In the genomic region with DNA sequence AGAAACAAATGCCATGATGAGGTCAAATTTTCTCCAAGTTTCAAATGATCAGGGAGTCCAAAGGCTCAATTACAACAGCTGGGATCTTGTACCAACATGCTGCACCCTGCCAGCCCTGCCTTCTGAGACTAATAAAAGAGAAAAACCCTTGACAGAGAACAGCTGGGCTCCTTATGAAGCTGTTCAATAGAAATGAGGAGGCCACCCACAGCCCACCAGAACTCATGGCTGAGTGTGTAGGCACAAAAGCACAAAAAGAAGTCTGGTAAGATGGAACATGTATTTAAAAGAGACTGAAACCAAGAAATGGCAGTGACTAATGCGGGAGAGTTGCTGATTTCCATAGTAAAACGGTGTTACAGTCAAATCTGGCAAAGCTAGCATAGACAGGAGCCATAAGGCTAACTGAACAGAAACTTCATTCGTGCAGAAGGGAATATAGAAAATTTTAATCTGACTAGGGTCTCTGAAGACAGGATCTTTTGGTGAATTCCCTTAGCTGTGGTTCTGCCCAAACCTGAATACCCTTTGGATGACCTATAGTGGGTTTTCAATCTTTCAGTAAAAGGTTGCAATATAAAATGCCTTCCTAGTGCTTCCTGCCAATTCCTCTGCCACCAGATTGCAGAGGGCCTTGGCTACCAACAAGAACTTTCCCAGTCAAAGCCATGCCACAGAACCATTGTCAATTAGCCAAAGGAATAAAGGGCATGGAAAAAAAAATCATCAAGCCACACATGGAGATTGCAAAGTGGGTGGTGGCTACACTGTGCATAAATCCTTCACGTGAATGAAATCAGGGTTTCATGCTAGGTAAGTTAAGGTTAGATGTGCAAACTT, we compare ENCODE assay signal across 8 mouse cellular contexts.
A peak's percentile ranks its signal among the peaks of the same experiment; 100 is the strongest.
DNase-seq lines count a peak whose midpoint lies in the region; ATAC-seq lines count a peak whose summit lies in the region.

No protein-coding gene starts in this region.

- peaks cover 4% of the 10 kb centered on the region; the same call in 1 of the 2 replicates for H3K4me1 ChIP-seq in forebrain, embryonic 11.5 days (replicated peaks; ENCODE audit: control insufficient read depth, insufficient read depth, low read length)
- H3K4me1 ChIP-seq in hindbrain, embryonic 11.5 days (replicated peaks; ENCODE audit: control insufficient read depth, insufficient read depth, low read length) = no peaks in the 10 kb centered on the region; the same call in 1 of the 2 replicates

- no peaks in the 10 kb centered on the region for H3K36me3 ChIP-seq in forebrain, embryonic 11.5 days (ENCODE audit: control insufficient read depth, insufficient read depth, low read length)
- H3K36me3 ChIP-seq in hindbrain, embryonic 11.5 days (ENCODE audit: control insufficient read depth, insufficient read depth, low read length) = no peaks in the 10 kb centered on the region

- H3K9ac ChIP-seq in forebrain, embryonic 11.5 days (ENCODE audit: low read length) = no peak overlapping the region
- H3K9ac ChIP-seq in hindbrain, embryonic 11.5 days (ENCODE audit: low read depth, low read length) = no peak overlapping the region

- WGBS in forebrain, embryonic 11.5 days = 48% methylated on average over 4 of the region's 4 CpGs
- WGBS in hindbrain, embryonic 11.5 days = 51% methylated on average over 4 of the region's 4 CpGs

- peak; percentile 51 for DNase-seq in right cerebral cortex, adult 18-20 months
- no peak for DNase-seq in right cerebral cortex, postnatal 14 days
- peak; percentile 49 for DNase-seq in forebrain, embryonic 11.5 days (ENCODE audit: low spot score)
- DNase-seq in hindbrain, embryonic 11.5 days (ENCODE audit: low spot score) = peak; percentile 43
- DNase-seq in layer of hippocampus, adult 8-10 months (ENCODE audit: low spot score in 2 of 2) = peak; percentile 26 to 42
- DNase-seq in lung, postnatal 4 days = peak; percentile 19 to 67
- DNase-seq in ovary, postnatal 36 days (ENCODE audit: low spot score) = no peak
- DNase-seq in spleen, postnatal 36 days (ENCODE audit: low spot score in 2 of 2) = no peak

- no peaks in the 10 kb centered on the region for H3K9me3 ChIP-seq in forebrain, embryonic 11.5 days (ENCODE audit: control insufficient read depth, low read length)
- no peaks in the 10 kb centered on the region for H3K9me3 ChIP-seq in hindbrain, embryonic 11.5 days (ENCODE audit: control insufficient read depth, low read length)

- H3K27ac ChIP-seq in forebrain, embryonic 11.5 days (ENCODE audit: low read depth, low read length) = no peak overlapping the region
- H3K27ac ChIP-seq in hindbrain, embryonic 11.5 days (ENCODE audit: low read depth, low read length) = no peak overlapping the region

- no peak overlapping the region for H3K4me2 ChIP-seq in forebrain, embryonic 11.5 days (ENCODE audit: low read depth, low read length, severe bottlenecking)
- H3K4me2 ChIP-seq in hindbrain, embryonic 11.5 days (replicated peaks; ENCODE audit: low read depth, low read length) = no peak overlapping the region

- no peak overlapping the region for H3K4me3 ChIP-seq in forebrain, embryonic 11.5 days (ENCODE audit: low read depth, low read length)
- H3K4me3 ChIP-seq in hindbrain, embryonic 11.5 days (ENCODE audit: low read depth, low read length) = no peak overlapping the region

- ATAC-seq in forebrain, embryonic 11.5 days (replicated peaks; ENCODE audit: low FRiP score) = peak; percentile 79
- ATAC-seq in hindbrain, embryonic 11.5 days (ENCODE audit: low FRiP score) = peak; percentile 70

- H3K27me3 ChIP-seq in forebrain, embryonic 11.5 days (ENCODE audit: control insufficient read depth, insufficient read depth, low read length) = no peaks in the 10 kb centered on the region
- no peaks in the 10 kb centered on the region for H3K27me3 ChIP-seq in hindbrain, embryonic 11.5 days (ENCODE audit: control insufficient read depth, insufficient read depth, low read length)

Comparison
In these comparisons a context has a peak if more than half of its experiments do, and no peak if none do; other contexts are left out.
1. DNase-seq: peak in right cerebral cortex, adult 18-20 months (single experiment), forebrain, embryonic 11.5 days (single experiment), hindbrain, embryonic 11.5 days (single experiment), layer of hippocampus, adult 8-10 months (2 of 2) and lung, postnatal 4 days (2 of 2); none in right cerebral cortex, postnatal 14 days (single experiment), ovary, postnatal 36 days (single experiment) and spleen, postnatal 36 days (0 of 2).